ENCODE assay signal across 8 mouse cellular contexts in genomic region chr13:100776056-100776419, GRCm38 (mm10). TPM values are rescaled to one million over a fixed set of nuclear protein-coding genes. Genes with fewer than 3 reads are reported as not detected.
DNase-seq lines count a peak whose midpoint lies in the region; ATAC-seq and TF ChIP-seq lines count a peak whose summit lies in the region.

No protein-coding gene starts in this region.

- no peaks in the 10 kb centered on the region for H3K27me3 ChIP-seq in liver, adult 2 months (ENCODE audit: control insufficient read depth, insufficient read depth, low read length)
- no peaks in the 10 kb centered on the region for H3K27me3 ChIP-seq in embryonic facial prominence, embryonic 14.5 days (replicated peaks; ENCODE audit: control insufficient read depth, insufficient read depth, low read length)
- H3K27me3 ChIP-seq in hindbrain, postnatal 0 days (ENCODE audit: insufficient read depth, low read length): no peaks in the 10 kb centered on the region
- no peaks in the 10 kb centered on the region for H3K27me3 ChIP-seq in midbrain, postnatal 0 days (ENCODE audit: insufficient read depth, low read length)

- no peaks in the 10 kb centered on the region for H3K9me3 ChIP-seq in embryonic facial prominence, embryonic 14.5 days (ENCODE audit: control insufficient read depth, low read length)
- H3K9me3 ChIP-seq in hindbrain, postnatal 0 days (ENCODE audit: low read length): no peaks in the 10 kb centered on the region
- H3K9me3 ChIP-seq in midbrain, postnatal 0 days (ENCODE audit: low read length): no peaks in the 10 kb centered on the region

- no peak overlapping the region for H3K27ac ChIP-seq in liver, adult 2 months (replicated peaks; ENCODE audit: insufficient read depth, low read depth, low read length)
- H3K27ac ChIP-seq in embryonic facial prominence, embryonic 14.5 days (replicated peaks; ENCODE audit: low read depth, low read length): peak overlapping the region; percentile 53; the same call in 1 of the 2 replicates
- H3K27ac ChIP-seq in hindbrain, postnatal 0 days: peak overlapping the region; percentile 49; the same call in 1 of the 2 replicates
- H3K27ac ChIP-seq in midbrain, postnatal 0 days (ENCODE audit: low read depth, low read length): no peak overlapping the region

- H3K79me2 ChIP-seq in liver, adult 2 months (ENCODE audit: control insufficient read depth, insufficient read depth, low read length): no peaks in the 10 kb centered on the region

- peaks cover 4% of the 10 kb centered on the region; the same call in 1 of the 2 replicates for H3K4me1 ChIP-seq in liver, adult 2 months (ENCODE audit: control insufficient read depth, insufficient read depth, low read length)
- no peaks in the 10 kb centered on the region for H3K4me1 ChIP-seq in embryonic facial prominence, embryonic 14.5 days (ENCODE audit: control insufficient read depth, insufficient read depth, low read length)
- H3K4me1 ChIP-seq in hindbrain, postnatal 0 days (ENCODE audit: insufficient read depth, low read length): no peaks in the 10 kb centered on the region; the same call in 1 of the 2 replicates
- H3K4me1 ChIP-seq in midbrain, postnatal 0 days (ENCODE audit: insufficient read depth, low read length): no peaks in the 10 kb centered on the region; the same call in 1 of the 2 replicates

- H3K9ac ChIP-seq in liver, adult 2 months (ENCODE audit: low read depth, low read length): no peak overlapping the region
- H3K9ac ChIP-seq in embryonic facial prominence, embryonic 14.5 days (ENCODE audit: low read depth, low read length): peak overlapping the region; percentile 71
- H3K9ac ChIP-seq in hindbrain, postnatal 0 days (replicated peaks; ENCODE audit: low read length): peak overlapping the region; percentile 37; the same call in 1 of the 2 replicates
- H3K9ac ChIP-seq in midbrain, postnatal 0 days (replicated peaks; ENCODE audit: low read length, poor library complexity, severe bottlenecking): no peak overlapping the region

- TF ChIP-seq CTCF in liver, adult 2 months (IDR thresholded peaks at IDR 0.05; ENCODE audit: low read depth, low read length): no peak
- no peak for TF ChIP-seq CTCF in hindbrain, postnatal 0 days (IDR thresholded peaks at IDR 0.05; ENCODE audit: low read depth)
- TF ChIP-seq CTCF in midbrain, postnatal 0 days (IDR thresholded peaks at IDR 0.05): no peak

- 8% methylated on average over 8 of the region's 8 CpGs for WGBS in liver, adult 2 months
- WGBS in embryonic facial prominence, embryonic 14.5 days: 11% methylated on average over 8 of the region's 8 CpGs
- WGBS in hindbrain, postnatal 0 days: 10% methylated on average over 8 of the region's 8 CpGs
- WGBS in midbrain, postnatal 0 days: 8% methylated on average over 8 of the region's 8 CpGs

- H3K4me2 ChIP-seq in embryonic facial prominence, embryonic 14.5 days (ENCODE audit: low read depth, low read length): peak overlapping the region; percentile 93
- H3K4me2 ChIP-seq in hindbrain, postnatal 0 days (ENCODE audit: low read depth, low read length): peak overlapping the region; percentile 97
- H3K4me2 ChIP-seq in midbrain, postnatal 0 days (ENCODE audit: low read depth, low read length, poor library complexity, severe bottlenecking): peak overlapping the region; percentile 99

- no peak for DNase-seq in liver, adult 2 months (ENCODE audit: extremely low read depth, low read depth, low spot score)
- DNase-seq in liver: no peak
- DNase-seq in embryonic facial prominence, embryonic 14.5 days (ENCODE audit: low spot score): no peak
- no peak for DNase-seq in hindbrain, postnatal 0 days (ENCODE audit: low spot score)
- no peak for DNase-seq in midbrain, postnatal 0 days (ENCODE audit: low spot score)
- DNase-seq in layer of hippocampus, postnatal 14 days (ENCODE audit: low spot score in 2 of 2): no peak
- no peak for DNase-seq in layer of hippocampus, adult 9-11 months

- no peak for ATAC-seq in embryonic facial prominence, embryonic 14.5 days (ENCODE audit: low read depth)
- no peak for ATAC-seq in hindbrain, postnatal 0 days
- ATAC-seq in midbrain, postnatal 0 days (ENCODE audit: low FRiP score): peak; percentile 22; the same call in 1 of the 2 replicates
- ATAC-seq in megakaryocyte progenitor cell, adult 5-6 weeks (replicated peaks; ENCODE audit: poor library complexity): no peak

- H3K36me3 ChIP-seq in liver, adult 2 months (ENCODE audit: control insufficient read depth, insufficient read depth, low read length): no peaks in the 10 kb centered on the region
- peaks cover 37% of the 10 kb centered on the region for H3K36me3 ChIP-seq in embryonic facial prominence, embryonic 14.5 days (ENCODE audit: control insufficient read depth, insufficient read depth, low read length)
- H3K36me3 ChIP-seq in hindbrain, postnatal 0 days (ENCODE audit: insufficient read depth, low read length): no peaks in the 10 kb centered on the region
- no peaks in the 10 kb centered on the region for H3K36me3 ChIP-seq in midbrain, postnatal 0 days (ENCODE audit: insufficient read depth, low read length)

- no peak for TF ChIP-seq POLR2A in liver, adult 2 months (IDR thresholded peaks at IDR 0.05; ENCODE audit: extremely low read depth, insufficient read depth, low read length)

- H3K4me3 ChIP-seq in liver, adult 2 months (ENCODE audit: insufficient read depth, low read depth, low read length): peak overlapping the region; percentile 43
- H3K4me3 ChIP-seq in embryonic facial prominence, embryonic 14.5 days (ENCODE audit: low read depth, low read length): peak overlapping the region; percentile 70
- peak overlapping the region; percentile 69 for H3K4me3 ChIP-seq in hindbrain, postnatal 0 days (ENCODE audit: low read length)
- peak overlapping the region; percentile 72 for H3K4me3 ChIP-seq in midbrain, postnatal 0 days (ENCODE audit: low read depth, low read length)

RNA-seq across cellular contexts. Expression of gene Cenph, which starts 0.3 kb away (rescaled TPM):
- total RNA-seq in liver, adult 2 months (2014; rRNA removed): 0.34 TPM in 1 of 2 replicates, not detected in the other
- 0.17 TPM in 1 of 2 replicates, not detected in the other for polyA plus RNA-seq in liver, adult 2 months (2012; rRNA removed)
- polyA plus RNA-seq in embryonic facial prominence, embryonic 14.5 days (2014; fragmentation: Nextera tagmentation; extraction: Ambion mirVana): 23.3 and 30.5 TPM in 2 replicates
- 1.7 and 3.6 TPM in 2 replicates for total RNA-seq in hindbrain, postnatal 0 days (2014; rRNA removed)
- polyA plus RNA-seq in hindbrain, postnatal 0 days (2015; fragmentation: Nextera tagmentation; extraction: Ambion mirVana): 8.4 and 9.5 TPM in 2 replicates
- 0.71 and 2.2 TPM in 2 replicates for total RNA-seq in midbrain, postnatal 0 days (2014; rRNA removed)
- polyA plus RNA-seq in midbrain, postnatal 0 days (2015; fragmentation: Nextera tagmentation; extraction: Ambion mirVana): 4.3 and 4.4 TPM in 2 replicates
- 64.8 and 71.7 TPM in 2 replicates for total RNA-seq in megakaryocyte progenitor cell, adult 5-6 weeks (2015)
- 66.3 and 67.7 TPM in 2 replicates for total RNA-seq in megakaryocyte progenitor cell, adult 5-6 weeks (2017)
- total RNA-seq in layer of hippocampus, postnatal 14 days (2021): 1 to 10 TPM in 1 of 2 experiments, under 1 TPM in 1; 0.81 to 1.3 TPM

RNA-seq across cellular contexts. Expression of gene Ccnb1, which starts 10.3 kb away (rescaled TPM):
- 0.37 and 2.2 TPM in 2 replicates for total RNA-seq in liver, adult 2 months (2014; rRNA removed)
- 0.16 and 0.26 TPM in 2 replicates for polyA plus RNA-seq in liver, adult 2 months (2012; rRNA removed)
- polyA plus RNA-seq in embryonic facial prominence, embryonic 14.5 days (2014; fragmentation: Nextera tagmentation; extraction: Ambion mirVana): 169 and 219 TPM in 2 replicates
- total RNA-seq in hindbrain, postnatal 0 days (2014; rRNA removed): 23.1 and 34.4 TPM in 2 replicates
- polyA plus RNA-seq in hindbrain, postnatal 0 days (2015; fragmentation: Nextera tagmentation; extraction: Ambion mirVana): 37.6 and 44.8 TPM in 2 replicates
- 12.7 and 22.5 TPM in 2 replicates for total RNA-seq in midbrain, postnatal 0 days (2014; rRNA removed)
- polyA plus RNA-seq in midbrain, postnatal 0 days (2015; fragmentation: Nextera tagmentation; extraction: Ambion mirVana): 11.5 and 11.7 TPM in 2 replicates
- 152 and 153 TPM in 2 replicates for total RNA-seq in megakaryocyte progenitor cell, adult 5-6 weeks (2015)
- 181 and 194 TPM in 2 replicates for total RNA-seq in megakaryocyte progenitor cell, adult 5-6 weeks (2017)
- total RNA-seq in layer of hippocampus, postnatal 14 days (2021): 1 to 10 TPM; 3.5 to 3.6 TPM

RNA-seq across cellular contexts. Expression of gene Mrps36, which starts 31.6 kb away (rescaled TPM):
- total RNA-seq in liver, adult 2 months (2014; rRNA removed): 30.4 and 30.7 TPM in 2 replicates
- 14.7 and 27.1 TPM in 2 replicates for polyA plus RNA-seq in liver, adult 2 months (2012; rRNA removed)
- polyA plus RNA-seq in embryonic facial prominence, embryonic 14.5 days (2014; fragmentation: Nextera tagmentation; extraction: Ambion mirVana): 125 and 150 TPM in 2 replicates
- 54.4 and 58.7 TPM in 2 replicates for total RNA-seq in hindbrain, postnatal 0 days (2014; rRNA removed)
- polyA plus RNA-seq in hindbrain, postnatal 0 days (2015; fragmentation: Nextera tagmentation; extraction: Ambion mirVana): 180 and 198 TPM in 2 replicates
- total RNA-seq in midbrain, postnatal 0 days (2014; rRNA removed): 25.9 and 44.2 TPM in 2 replicates
- 163 and 165 TPM in 2 replicates for polyA plus RNA-seq in midbrain, postnatal 0 days (2015; fragmentation: Nextera tagmentation; extraction: Ambion mirVana)
- total RNA-seq in megakaryocyte progenitor cell, adult 5-6 weeks (2015): 86.2 and 90.4 TPM in 2 replicates
- 73.0 and 75.8 TPM in 2 replicates for total RNA-seq in megakaryocyte progenitor cell, adult 5-6 weeks (2017)
- total RNA-seq in layer of hippocampus, postnatal 14 days (2021): 10 to 100 TPM; 49.0 to 58.9 TPM

RNA-seq across cellular contexts. Expression of gene Cdk7, which starts 45.3 kb away (rescaled TPM):
- total RNA-seq in liver, adult 2 months (2014; rRNA removed): 13.1 and 15.1 TPM in 2 replicates
- 7.0 and 8.5 TPM in 2 replicates for polyA plus RNA-seq in liver, adult 2 months (2012; rRNA removed)
- 85.7 and 90.9 TPM in 2 replicates for polyA plus RNA-seq in embryonic facial prominence, embryonic 14.5 days (2014; fragmentation: Nextera tagmentation; extraction: Ambion mirVana)
- 31.5 and 33.4 TPM in 2 replicates for total RNA-seq in hindbrain, postnatal 0 days (2014; rRNA removed)
- 37.7 and 38.8 TPM in 2 replicates for polyA plus RNA-seq in hindbrain, postnatal 0 days (2015; fragmentation: Nextera tagmentation; extraction: Ambion mirVana)
- total RNA-seq in midbrain, postnatal 0 days (2014; rRNA removed): 24.8 and 28.6 TPM in 2 replicates
- 30.4 and 32.1 TPM in 2 replicates for polyA plus RNA-seq in midbrain, postnatal 0 days (2015; fragmentation: Nextera tagmentation; extraction: Ambion mirVana)
- total RNA-seq in megakaryocyte progenitor cell, adult 5-6 weeks (2015): 55.6 and 55.9 TPM in 2 replicates
- total RNA-seq in megakaryocyte progenitor cell, adult 5-6 weeks (2017): 51.1 and 56.8 TPM in 2 replicates
- 10 to 100 TPM; 35.7 to 37.0 TPM for total RNA-seq in layer of hippocampus, postnatal 14 days (2021)

RNA-seq across cellular contexts. Expression of gene Slc30a5, which starts 57.2 kb away (rescaled TPM):
- total RNA-seq in liver, adult 2 months (2014; rRNA removed): 36.0 and 38.1 TPM in 2 replicates
- 14.5 and 15.6 TPM in 2 replicates for polyA plus RNA-seq in liver, adult 2 months (2012; rRNA removed)
- polyA plus RNA-seq in embryonic facial prominence, embryonic 14.5 days (2014; fragmentation: Nextera tagmentation; extraction: Ambion mirVana): 68.0 and 75.5 TPM in 2 replicates
- total RNA-seq in hindbrain, postnatal 0 days (2014; rRNA removed): 41.3 and 41.7 TPM in 2 replicates
- polyA plus RNA-seq in hindbrain, postnatal 0 days (2015; fragmentation: Nextera tagmentation; extraction: Ambion mirVana): 24.4 and 26.3 TPM in 2 replicates
- total RNA-seq in midbrain, postnatal 0 days (2014; rRNA removed): 41.7 and 48.6 TPM in 2 replicates
- polyA plus RNA-seq in midbrain, postnatal 0 days (2015; fragmentation: Nextera tagmentation; extraction: Ambion mirVana): 21.7 and 22.3 TPM in 2 replicates
- 127 and 130 TPM in 2 replicates for total RNA-seq in megakaryocyte progenitor cell, adult 5-6 weeks (2015)
- 99.7 and 101 TPM in 2 replicates for total RNA-seq in megakaryocyte progenitor cell, adult 5-6 weeks (2017)
- 10 to 100 TPM; 35.3 to 37.4 TPM for total RNA-seq in layer of hippocampus, postnatal 14 days (2021)

Comparison
In these comparisons a context has a peak if more than half of its experiments do, and no peak if none do; other contexts are left out.
1. H3K27ac ChIP-seq: peak in embryonic facial prominence, embryonic 14.5 days (single experiment) and hindbrain, postnatal 0 days (single experiment); none in liver, adult 2 months (single experiment) and midbrain, postnatal 0 days (single experiment).
2. H3K9ac ChIP-seq: peak in embryonic facial prominence, embryonic 14.5 days (single experiment) and hindbrain, postnatal 0 days (single experiment); none in liver, adult 2 months (single experiment) and midbrain, postnatal 0 days (single experiment).
3. RNA of gene Cenph, which starts 0.3 kb away (total RNA-seq): 64.8 to 71.7 TPM in megakaryocyte progenitor cell, adult 5-6 weeks; 0.71 to 2.2 TPM in midbrain, postnatal 0 days, 1.7 to 3.6 TPM in hindbrain, postnatal 0 days, 0.81 to 1.3 TPM in layer of hippocampus, postnatal 14 days and 0.34 TPM in liver, adult 2 months; every median in the first group is over 10 times any median in the second.
4. Peak in every context shown above with its lines, with median percentiles within 50 percentile points of each other: H3K4me3 ChIP-seq and H3K4me2 ChIP-seq.